8 mouse cellular contexts compared by ENCODE assay signal in genomic region chr15:96710352-96711114, GRCm38 (mm10). TPM values are rescaled to one million over a fixed set of nuclear protein-coding genes. Genes with fewer than 3 reads are reported as not detected.
DNase-seq lines count a peak whose midpoint lies in the region; ATAC-seq and TF ChIP-seq lines count a peak whose summit lies in the region.

No protein-coding gene starts in this region.

- H3K4me2 ChIP-seq in CH12.LX (ENCODE audit: insufficient read depth, low read depth, poor library complexity, severe bottlenecking), result peak overlapping the region; percentile 95
- peak overlapping the region; percentile 67 for H3K4me2 ChIP-seq in forebrain, embryonic 12.5 days
- peak overlapping the region; percentile 72 for H3K4me2 ChIP-seq in limb, embryonic 13.5 days (replicated peaks)
- H3K4me2 ChIP-seq in stomach, embryonic 16.5 days (ENCODE audit: low read depth, low read length), result peak overlapping the region; percentile 92

- no peak overlapping the region for H3K27ac ChIP-seq in CH12.LX (ENCODE audit: insufficient read depth, low read depth)
- peak overlapping the region; percentile 94 for H3K27ac ChIP-seq in forebrain, embryonic 12.5 days
- peak overlapping the region; percentile 98 for H3K27ac ChIP-seq in limb, embryonic 13.5 days
- H3K27ac ChIP-seq in stomach, embryonic 16.5 days (ENCODE audit: low read length), result peak overlapping the region; percentile 99

- dilution Hi-C loops in CH12.LX (cut with MboI; ENCODE audit: extremely low pct_ligation_motif_present, extremely low pct_unique_long_range_greater_than_20kb, low sequenced_read_pairs), result no loop called here

- TF ChIP-seq RAD21 in CH12.LX (IDR thresholded peaks at IDR 0.05; ENCODE audit: low read depth, low read length), result no peak

- in situ Hi-C loops in CH12.LX (cut with MboI; ENCODE audit: low pct_ligation_motif_present, low pct_unique_long_range_greater_than_20kb, low sequenced_read_pairs), result no loop called here

- H3K4me1 ChIP-seq in CH12.LX (ENCODE audit: control insufficient read depth in 1 of 2, insufficient read depth in 2 of 2), result peaks cover 4 to 29% of the 10 kb centered on the region in 2 experiments
- peaks cover 11% of the 10 kb centered on the region for H3K4me1 ChIP-seq in forebrain, embryonic 12.5 days
- peaks cover 24% of the 10 kb centered on the region for H3K4me1 ChIP-seq in limb, embryonic 13.5 days
- peaks cover 9% of the 10 kb centered on the region for H3K4me1 ChIP-seq in stomach, embryonic 16.5 days (ENCODE audit: control insufficient read depth, insufficient read depth, low read length)

- no peak for TF ChIP-seq EP300 in CH12.LX (IDR thresholded peaks at IDR 0.05; ENCODE audit: low read length)

- ATAC-seq in forebrain, embryonic 12.5 days (ENCODE audit: low FRiP score), result no peak
- peak; percentile 4; the same call in 1 of the 2 replicates for ATAC-seq in limb, embryonic 13.5 days (ENCODE audit: low FRiP score, low read depth)
- no peak for ATAC-seq in stomach, embryonic 16.5 days (ENCODE audit: insufficient read depth, low FRiP score)

- H3K9me3 ChIP-seq in CH12.LX (replicated peaks; ENCODE audit: low read length), result no peaks in the 10 kb centered on the region
- no peaks in the 10 kb centered on the region for H3K9me3 ChIP-seq in forebrain, embryonic 12.5 days
- H3K9me3 ChIP-seq in limb, embryonic 13.5 days, result no peaks in the 10 kb centered on the region
- no peaks in the 10 kb centered on the region for H3K9me3 ChIP-seq in stomach, embryonic 16.5 days (replicated peaks; ENCODE audit: control insufficient read depth, low read length)

- H3K9ac ChIP-seq in CH12.LX (ENCODE audit: insufficient read depth, low read depth), result peak overlapping the region; percentile 81
- H3K9ac ChIP-seq in forebrain, embryonic 12.5 days, result peak overlapping the region; percentile 78
- H3K9ac ChIP-seq in limb, embryonic 13.5 days, result peak overlapping the region; percentile 80
- peak overlapping the region; percentile 92 for H3K9ac ChIP-seq in stomach, embryonic 16.5 days (ENCODE audit: low read length)

- H3K27me3 ChIP-seq in CH12.LX (replicated peaks), result no peaks in the 10 kb centered on the region
- H3K27me3 ChIP-seq in forebrain, embryonic 12.5 days, result no peaks in the 10 kb centered on the region
- H3K27me3 ChIP-seq in limb, embryonic 13.5 days, result no peaks in the 10 kb centered on the region
- no peaks in the 10 kb centered on the region for H3K27me3 ChIP-seq in stomach, embryonic 16.5 days (ENCODE audit: control insufficient read depth, insufficient read depth, low read length)

- TF ChIP-seq POLR2A in CH12.LX (IDR thresholded peaks at IDR 0.05; ENCODE audit: low read depth, low read length), result no peak

- H3K36me3 ChIP-seq in CH12.LX (replicated peaks in 1 of 2; ENCODE audit: control insufficient read depth in 1 of 2, insufficient read depth in 1 of 2, low read length in 1 of 2), result no peaks in the 10 kb centered on the region
- H3K36me3 ChIP-seq in forebrain, embryonic 12.5 days (replicated peaks), result no peaks in the 10 kb centered on the region
- no peaks in the 10 kb centered on the region for H3K36me3 ChIP-seq in limb, embryonic 13.5 days
- no peaks in the 10 kb centered on the region for H3K36me3 ChIP-seq in stomach, embryonic 16.5 days (ENCODE audit: control insufficient read depth, insufficient read depth, low read length)

- WGBS in forebrain, embryonic 12.5 days, result 43% methylated on average over 15 of the region's 15 CpGs
- WGBS in limb, embryonic 13.5 days, result 12% methylated on average over 15 of the region's 15 CpGs
- WGBS in stomach, embryonic 16.5 days, result 24% methylated on average over 15 of the region's 15 CpGs

- TF ChIP-seq CTCF in CH12.LX (conservative IDR thresholded peaks at IDR 0.05 in 1 of 2, IDR thresholded peaks at IDR 0.05 in 1 of 2; ENCODE audit: low read depth in 2 of 2, low read length in 2 of 2), result no peak

- no peaks in the 10 kb centered on the region for H3K79me2 ChIP-seq in CH12.LX (replicated peaks; ENCODE audit: control insufficient read depth, extremely low read depth, insufficient read depth, poor library complexity, severe bottlenecking)

- H3K4me3 ChIP-seq in CH12.LX (replicated peaks in 1 of 3; ENCODE audit: low read depth in 2 of 3, low read length in 2 of 3, poor library complexity in 1 of 3), result peak overlapping the region; percentile 40 to 69 (median 63)
- peak overlapping the region; percentile 49 for H3K4me3 ChIP-seq in forebrain, embryonic 12.5 days (replicated peaks)
- H3K4me3 ChIP-seq in limb, embryonic 13.5 days, result peak overlapping the region; percentile 59
- peak overlapping the region; percentile 64 for H3K4me3 ChIP-seq in stomach, embryonic 16.5 days (replicated peaks; ENCODE audit: low read length)

- DNase-seq in cerebellum, adult 9-10 months, result peak; percentile 63
- DNase-seq in cerebellum, adult 11 months, result no peak
- no peak for DNase-seq in CH12.LX (ENCODE audit: extremely low read depth)
- no peak for DNase-seq in layer of hippocampus, adult 18-20 months (ENCODE audit: low spot score in 2 of 2)
- DNase-seq in cerebellum, postnatal 25 days, result no peak

TF ChIP-seq in CH12.LX, 34 proteins besides CTCF, POLR2A, EP300 and RAD21:
- TF ChIP-seq CHD2 (IDR thresholded peaks at IDR 0.05; ENCODE audit: low read length) (peak; percentile 70; the same call in 1 of the 2 replicates), ZNF384 (IDR thresholded peaks at IDR 0.05; ENCODE audit: low read depth, low read length) (peak; percentile 72), SIN3A (IDR thresholded peaks at IDR 0.05; ENCODE audit: low read length) (0 out of 2 replicates have a peak, but pooled peaks have one; percentile 8), ELF1 (IDR thresholded peaks at IDR 0.05; ENCODE audit: low read depth, low read length) (0 out of 2 replicates have a peak, but pooled peaks have one; percentile 2), TBP (conservative IDR thresholded peaks at IDR 0.05; ENCODE audit: low read depth, low read length) (0 out of 2 replicates have a peak, but pooled peaks have one; percentile 8), MEF2A (IDR thresholded peaks at IDR 0.05; ENCODE audit: borderline replicate concordance, low read depth, low read length) (no peak), MYC (IDR thresholded peaks at IDR 0.05; ENCODE audit: low read depth, low read length) (no peak), TCF12 (IDR thresholded peaks at IDR 0.05; ENCODE audit: low read depth, low read length) (no peak)

RNA-seq across cellular contexts. Expression of gene Slc38a2, which starts 11.0 kb away (rescaled TPM):
- 35.5 and 41.4 TPM in 2 replicates for total RNA-seq in CH12.LX (2012; rRNA removed)
- 53.6 and 59.3 TPM in 2 replicates for total RNA-seq in CH12.LX (2014; rRNA removed)
- 57.5 and 70.5 TPM in 2 replicates for polyA plus RNA-seq in CH12.LX (2012; ENCODE audit: insufficient read length, low read depth)
- polyA plus RNA-seq in forebrain, embryonic 12.5 days (2016; fragmentation: Nextera tagmentation; extraction: Ambion mirVana), result 199 TPM in 2 replicates
- polyA plus RNA-seq in limb, embryonic 13.5 days (2015; fragmentation: Nextera tagmentation; extraction: Ambion mirVana), result 157 and 165 TPM in 2 replicates
- polyA plus RNA-seq in stomach, embryonic 16.5 days (2015; fragmentation: Nextera tagmentation; extraction: Ambion mirVana), result 132 and 133 TPM in 2 replicates
- 10 to 100 TPM; 85.1 to 88.2 TPM for total RNA-seq in layer of hippocampus, adult 18-20 months (2021)
